In the genomic region with DNA sequence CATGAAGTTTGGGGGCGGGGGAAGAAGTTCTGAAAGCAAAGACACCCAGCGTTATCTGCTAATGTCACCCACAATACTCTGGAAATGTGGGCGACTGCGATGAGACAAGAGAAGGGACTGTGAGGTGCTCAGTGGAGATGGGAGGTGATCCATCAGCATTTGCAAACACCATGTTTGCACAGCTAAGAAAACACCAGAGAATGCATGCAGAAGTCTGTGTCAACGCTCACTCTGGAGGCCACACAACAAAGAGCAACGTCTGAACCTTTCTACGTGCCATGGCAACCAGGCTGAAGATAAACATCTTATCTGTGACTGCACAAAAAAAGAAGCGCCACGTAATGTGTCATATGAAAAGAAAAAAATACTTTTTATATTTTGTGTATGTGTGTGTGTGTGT, we compare ENCODE assay signal across 1 mouse cellular context.
TF ChIP-seq lines count a peak whose summit lies in the region.

No protein-coding gene starts in this region.

TF ChIP-seq in MEL, 35 proteins besides CTCF, POLR2A, EP300 and RAD21 (continued from another document):
- no peak for TF ChIP-seq MAX (IDR thresholded peaks at IDR 0.05; ENCODE audit: low read length)
- no peak for TF ChIP-seq USF2 (IDR thresholded peaks at IDR 0.05; ENCODE audit: borderline replicate concordance in 1 of 2, insufficient read depth in 1 of 2, low read depth in 1 of 2, low read length in 2 of 2)
- no peak for TF ChIP-seq USF1 (IDR thresholded peaks at IDR 0.05; ENCODE audit: low read depth, low read length)
- TF ChIP-seq MAFK (IDR thresholded peaks at IDR 0.05; ENCODE audit: borderline replicate concordance, low read depth, low read length) = no peak
- no peak for TF ChIP-seq GABPA (IDR thresholded peaks at IDR 0.05; ENCODE audit: low read depth, low read length)
- no peak for TF ChIP-seq HCFC1 (IDR thresholded peaks at IDR 0.05; ENCODE audit: low read depth, low read length)
- TF ChIP-seq POLR2AphosphoS2 (IDR thresholded peaks at IDR 0.05; ENCODE audit: low read length) = no peak
- no peak for TF ChIP-seq MEF2A (IDR thresholded peaks at IDR 0.05; ENCODE audit: extremely low read depth, insufficient replicate concordance, low read depth, low read length, poor library complexity, severe bottlenecking)
- peak; percentile 74 for TF ChIP-seq TCF12 (IDR thresholded peaks at IDR 0.05; ENCODE audit: low read depth, low read length)
- peak; percentile 65 for TF ChIP-seq GATA1 (IDR thresholded peaks at IDR 0.05; ENCODE audit: low read depth, low read length)
TF ChIP-seq in MEL: peak in this region for 6.
